Mouse (Mus musculus) heart, embryonic 10.5 days (tissue): ENCODE data around the gene Slc47a1. TPM values are rescaled to one million over a fixed set of nuclear protein-coding genes. Genes with fewer than 3 reads are reported as not detected.

Experiments
- DNase-seq: peaks from one replicate; pipeline ENCODE4 v3.0.0-alpha.2; 2017; ENCODE audit warnings: low spot score
- H3K27ac ChIP-seq: fragments of 300-500 bp; sonication (generic); 2 replicates; pipeline ENCODE4 v1.5.1; 2016; ENCODE audit warnings: mild to moderate bottlenecking
- H3K27me3 ChIP-seq: fragments of 300-500 bp; sonication (generic); 2 replicates; pipeline ENCODE4 v1.6.1; 2016; ENCODE audit warnings: mild to moderate bottlenecking; ENCODE audit not compliant: poor library complexity, insufficient read depth, severe bottlenecking
- H3K36me3 ChIP-seq: fragments of 300-500 bp; sonication (generic); 2 replicates; pipeline ENCODE4 v1.6.1; 2016; ENCODE audit warnings: mild to moderate bottlenecking, moderate library complexity
- H3K4me1 ChIP-seq: fragments of 300-500 bp; sonication (generic); 2 replicates; pipeline ENCODE4 v1.6.1; 2016; ENCODE audit warnings: mild to moderate bottlenecking
- H3K4me3 ChIP-seq: fragments of 300-500 bp; sonication (generic); 2 replicates; pipeline ENCODE4 v1.5.1; 2016; ENCODE audit warnings: mild to moderate bottlenecking, moderate library complexity
- H3K9me3 ChIP-seq: fragments of 300-500 bp; sonication (generic); 2 replicates; pipeline ENCODE4 v1.6.1; 2016; ENCODE audit warnings: mild to moderate bottlenecking, moderate library complexity
- WGBS: fragments of 180-500 bp; shearing (Covaris S2); methylation state at CpG from one replicate; pipeline ENCODE4 v1.1.7; 2016; 5-methylcytosine and 5-hydroxymethylcytosine counted together
- polyA plus RNA-seq: library from polyadenylated mRNA; unstranded; fragments of >200 nt; fragmentation: Nextera tagmentation; extraction: Ambion mirVana; gene quantifications from 2 replicates; pipeline ENCODE4 v1.2.1, GENCODE M21; 2016

The Slc47a1 gene
- polyA plus RNA-seq, 1 experiment from 2014 or later: 11.3 TPM

GRCm38 (mm10) chr11:61365938-61366337, 12.2 kb downstream of the Slc47a1 start:
- Histone ChIP-seq H3K4me3 (peak overlapping the region; percentile 40), H3K4me1 (peaks cover 65% of the 10 kb centered on the region), H3K9me3 (no peaks in the 10 kb centered on the region), H3K36me3 (no peaks in the 10 kb centered on the region), H3K27me3 (peaks cover 14% of the 10 kb centered on the region; the same call in 1 of the 2 replicates), H3K27ac (peak overlapping the region; percentile 91)
- DNase-seq: no peak
- 41% methylated on average over 3 of the region's 3 CpGs for WGBS

- Histone ChIP-seq H3K4me3 (no peak overlapping the region), H3K27me3 (peaks cover 4% of the 10 kb centered on the region; the same call in 1 of the 2 replicates), H3K36me3 (no peaks in the 10 kb centered on the region), H3K4me1 (peaks cover 59% of the 10 kb centered on the region), H3K27ac (no peak overlapping the region), H3K9me3 (no peaks in the 10 kb centered on the region)
- WGBS: 83% methylated on average over 6 of the region's 6 CpGs
- no peak for DNase-seq
These were observed 14.0 kb downstream of the Slc47a1 start for GRCm38 (mm10) chr11:61364096-61364495.

GRCm38 (mm10) chr11:61361515-61362190, 16.5 kb downstream of the Slc47a1 start:
- H3K27me3 ChIP-seq: peaks cover 4% of the 10 kb centered on the region; the same call in 1 of the 2 replicates
- H3K27ac ChIP-seq: peak overlapping the region; percentile 36
- peaks cover 45% of the 10 kb centered on the region for H3K4me1 ChIP-seq
- no peak overlapping the region for H3K4me3 ChIP-seq
- DNase-seq: no peak
- WGBS: 64% methylated on average over 11 of the region's 11 CpGs
- no peaks in the 10 kb centered on the region for H3K9me3 ChIP-seq
- peaks cover 4% of the 10 kb centered on the region; the same call in 1 of the 2 replicates for H3K36me3 ChIP-seq

GRCm38 (mm10) chr11:61356600-61356999, 21.5 kb downstream of the Slc47a1 start:
- WGBS: 83% methylated on average over 9 of the region's 9 CpGs
- H3K9me3 ChIP-seq: no peaks in the 10 kb centered on the region
- H3K4me1 ChIP-seq: peaks cover 15% of the 10 kb centered on the region
- H3K36me3 ChIP-seq: peaks cover 4% of the 10 kb centered on the region; the same call in 1 of the 2 replicates
- no peak overlapping the region for H3K4me3 ChIP-seq
- no peak overlapping the region for H3K27ac ChIP-seq
- no peaks in the 10 kb centered on the region; the same call in 1 of the 2 replicates for H3K27me3 ChIP-seq
- no peak for DNase-seq

GRCm38 (mm10) chr11:61356111-61356510, 22.0 kb downstream of the Slc47a1 start:
- peaks cover 12% of the 10 kb centered on the region; the same call in 1 of the 2 replicates for H3K4me1 ChIP-seq
- H3K36me3 ChIP-seq: peaks cover 4% of the 10 kb centered on the region; the same call in 1 of the 2 replicates
- no peaks in the 10 kb centered on the region; the same call in 1 of the 2 replicates for H3K27me3 ChIP-seq
- no peak for DNase-seq
- H3K4me3 ChIP-seq: no peak overlapping the region
- 79% methylated on average over 6 of the region's 6 CpGs for WGBS
- H3K27ac ChIP-seq: no peak overlapping the region
- H3K9me3 ChIP-seq: no peaks in the 10 kb centered on the region

GRCm38 (mm10) chr11:61355351-61355750, 22.8 kb downstream of the Slc47a1 start:
- Histone ChIP-seq H3K27ac (no peak overlapping the region), H3K27me3 (no peaks in the 10 kb centered on the region; the same call in 1 of the 2 replicates), H3K9me3 (no peaks in the 10 kb centered on the region), H3K36me3 (peaks cover 4% of the 10 kb centered on the region; the same call in 1 of the 2 replicates), H3K4me3 (no peak overlapping the region), H3K4me1 (peaks cover 12% of the 10 kb centered on the region; the same call in 1 of the 2 replicates)
- WGBS: 87% methylated on average over 5 of the region's 5 CpGs
- no peak for DNase-seq

GRCm38 (mm10) chr11:61354346-61354745, 23.8 kb downstream of the Slc47a1 start:
- 79% methylated on average over 6 of the region's 6 CpGs for WGBS
- H3K9me3 ChIP-seq: no peaks in the 10 kb centered on the region
- no peak overlapping the region for H3K4me3 ChIP-seq
- no peak for DNase-seq
- H3K27ac ChIP-seq: no peak overlapping the region
- H3K4me1 ChIP-seq: peaks cover 12% of the 10 kb centered on the region; the same call in 1 of the 2 replicates
- H3K36me3 ChIP-seq: peaks cover 4% of the 10 kb centered on the region; the same call in 1 of the 2 replicates
- H3K27me3 ChIP-seq: no peaks in the 10 kb centered on the region; the same call in 1 of the 2 replicates

- WGBS: 72% methylated on average over 2 of the region's 2 CpGs
- no peak overlapping the region for H3K4me3 ChIP-seq
- no peaks in the 10 kb centered on the region for H3K9me3 ChIP-seq
- peaks cover 12% of the 10 kb centered on the region; the same call in 1 of the 2 replicates for H3K4me1 ChIP-seq
- H3K27me3 ChIP-seq: peaks cover 9% of the 10 kb centered on the region
- no peak for DNase-seq
- H3K36me3 ChIP-seq: peaks cover under 1% of the 10 kb centered on the region; the same call in 1 of the 2 replicates
- H3K27ac ChIP-seq: no peak overlapping the region
These were observed 25.1 kb downstream of the Slc47a1 start for GRCm38 (mm10) chr11:61353038-61353437.

GRCm38 (mm10) chr11:61352138-61352651, 25.9 kb downstream of the Slc47a1 start:
- Histone ChIP-seq H3K4me3 (no peak overlapping the region), H3K4me1 (peaks cover 12% of the 10 kb centered on the region; the same call in 1 of the 2 replicates), H3K9me3 (no peaks in the 10 kb centered on the region), H3K27ac (no peak overlapping the region), H3K36me3 (no peaks in the 10 kb centered on the region; the same call in 1 of the 2 replicates), H3K27me3 (peaks cover 18% of the 10 kb centered on the region)
- no peak for DNase-seq
- WGBS: 63% methylated on average over 9 of the region's 9 CpGs

GRCm38 (mm10) chr11:61349337-61349736, 28.8 kb downstream of the Slc47a1 start:
- DNase-seq: peak; percentile 89
- no peaks in the 10 kb centered on the region; the same call in 1 of the 2 replicates for H3K36me3 ChIP-seq
- 5% methylated on average over 8 of the region's 8 CpGs for WGBS

GRCm38 (mm10) chr11:61346133-61346532, 32.0 kb downstream of the Slc47a1 start:
- DNase-seq: no peak
- peaks cover 10% of the 10 kb centered on the region for H3K4me1 ChIP-seq
- 58% methylated on average over 8 of the region's 8 CpGs for WGBS
- peaks cover 75% of the 10 kb centered on the region for H3K27me3 ChIP-seq
- H3K9me3 ChIP-seq: no peaks in the 10 kb centered on the region
- H3K4me3 ChIP-seq: no peak overlapping the region
- no peak overlapping the region for H3K27ac ChIP-seq
- peaks cover 6% of the 10 kb centered on the region; the same call in 1 of the 2 replicates for H3K36me3 ChIP-seq

More at GRCm38 (mm10) chr11:61349337-61349736, 28.8 kb downstream of the Slc47a1 start:
- no peak overlapping the region for H3K27ac ChIP-seq
- H3K9me3 ChIP-seq: no peaks in the 10 kb centered on the region
- H3K27me3 ChIP-seq: peaks cover 43% of the 10 kb centered on the region
- no peak overlapping the region for H3K4me3 ChIP-seq
- peaks cover 8% of the 10 kb centered on the region; the same call in 1 of the 2 replicates for H3K4me1 ChIP-seq

GRCm38 (mm10) chr11:61342505-61343420, 35.4 kb downstream of the Slc47a1 start, which contains the start of gene Slc47a2:
Slc47a2 (minus strand) TSS chr11:61342860.
- H3K36me3 ChIP-seq: 0 out of 2 replicates have a peak, but pooled peaks cover 6% of the 10 kb centered on the region
- H3K9me3 ChIP-seq: no peaks in the 10 kb centered on the region
- H3K4me3 ChIP-seq: peak within 1 kb of the TSS; percentile 63
- peaks cover 79% of the 10 kb centered on the region for H3K27me3 ChIP-seq
- no peak for DNase-seq
- WGBS: 5% methylated on average over 61 of the region's 61 CpGs
- peaks cover 10% of the 10 kb centered on the region for H3K4me1 ChIP-seq
- peak within 1 kb of the TSS; percentile 75 for H3K27ac ChIP-seq
